Mouse (Mus musculus): ENCODE data around the gene Ifnk. TPM values are rescaled to one million over a fixed set of nuclear protein-coding genes. Genes with fewer than 3 reads are reported as not detected.

Ifnk gene
- total and polyA plus RNA-seq, 2 experiments: not detected

- no peak overlapping the region for H3K4me3 ChIP-seq (ENCODE audit: insufficient read depth, low read depth, low read length)
- H3K9ac ChIP-seq (ENCODE audit: low read depth, low read length): no peak overlapping the region
- DNase-seq (ENCODE audit: extremely low read depth, low read depth, low spot score): peak; percentile 88
- H3K27ac ChIP-seq (replicated peaks; ENCODE audit: insufficient read depth, low read depth, low read length): peak overlapping the region; percentile 2; the same call in 1 of the 2 replicates
- peaks cover 10% of the 10 kb centered on the region for H3K4me1 ChIP-seq (ENCODE audit: control insufficient read depth, insufficient read depth, low read length)
- H3K79me2 ChIP-seq (ENCODE audit: control insufficient read depth, insufficient read depth, low read length): no peaks in the 10 kb centered on the region
- H3K27me3 ChIP-seq (ENCODE audit: control insufficient read depth, insufficient read depth, low read length): no peaks in the 10 kb centered on the region
- TF ChIP-seq POLR2A (IDR thresholded peaks at IDR 0.05; ENCODE audit: extremely low read depth, insufficient read depth, low read length): no peak
- no peak for TF ChIP-seq CTCF (IDR thresholded peaks at IDR 0.05; ENCODE audit: low read depth, low read length)
- 48% methylated on average over 2 of the region's 2 CpGs for WGBS
- H3K36me3 ChIP-seq (ENCODE audit: control insufficient read depth, insufficient read depth, low read length): no peaks in the 10 kb centered on the region
Observed at GRCm38 (mm10) chr4:35165275-35165674, 13.4 kb downstream of the Ifnk start.

GRCm38 (mm10) chr4:35165947-35166346 lies 14.1 kb downstream of the Ifnk start:
- Histone ChIP-seq H3K27ac (replicated peaks; ENCODE audit: insufficient read depth, low read depth, low read length) (peak overlapping the region; percentile 97), H3K27me3 (ENCODE audit: control insufficient read depth, insufficient read depth, low read length) (no peaks in the 10 kb centered on the region), H3K4me1 (ENCODE audit: control insufficient read depth, insufficient read depth, low read length) (peaks cover 10% of the 10 kb centered on the region), H3K9ac (ENCODE audit: low read depth, low read length) (0 out of 2 replicates have a peak overlapping the region, but pooled peaks have one; percentile 6), H3K79me2 (ENCODE audit: control insufficient read depth, insufficient read depth, low read length) (no peaks in the 10 kb centered on the region), H3K4me3 (ENCODE audit: insufficient read depth, low read depth, low read length) (no peak overlapping the region), H3K36me3 (ENCODE audit: control insufficient read depth, insufficient read depth, low read length) (no peaks in the 10 kb centered on the region)
- 15% methylated on average over 3 of the region's 3 CpGs for WGBS
- peak; percentile 95 for DNase-seq (ENCODE audit: extremely low read depth, low read depth, low spot score)
- TF ChIP-seq POLR2A (IDR thresholded peaks at IDR 0.05; ENCODE audit: extremely low read depth, insufficient read depth, low read length) (no peak), CTCF (IDR thresholded peaks at IDR 0.05; ENCODE audit: low read depth, low read length) (no peak)

GRCm38 (mm10) chr4:35167855-35168254 lies 16.0 kb downstream of the Ifnk start:
- Histone ChIP-seq H3K9ac (ENCODE audit: low read depth, low read length) (no peak overlapping the region), H3K36me3 (ENCODE audit: control insufficient read depth, insufficient read depth, low read length) (no peaks in the 10 kb centered on the region), H3K4me1 (ENCODE audit: control insufficient read depth, insufficient read depth, low read length) (peaks cover 10% of the 10 kb centered on the region), H3K79me2 (ENCODE audit: control insufficient read depth, insufficient read depth, low read length) (no peaks in the 10 kb centered on the region), H3K27me3 (ENCODE audit: control insufficient read depth, insufficient read depth, low read length) (no peaks in the 10 kb centered on the region), H3K4me3 (ENCODE audit: insufficient read depth, low read depth, low read length) (no peak overlapping the region), H3K27ac (replicated peaks; ENCODE audit: insufficient read depth, low read depth, low read length) (no peak overlapping the region)
- WGBS: 74% methylated on average over 5 of the region's 5 CpGs
- TF ChIP-seq POLR2A (IDR thresholded peaks at IDR 0.05; ENCODE audit: extremely low read depth, insufficient read depth, low read length) (no peak), CTCF (IDR thresholded peaks at IDR 0.05; ENCODE audit: low read depth, low read length) (no peak)
- no peak for DNase-seq (ENCODE audit: extremely low read depth, low read depth, low spot score)

GRCm38 (mm10) chr4:35169571-35170125 lies 17.8 kb downstream of the Ifnk start:
- no peak overlapping the region for H3K9ac ChIP-seq (ENCODE audit: low read depth, low read length)
- H3K4me3 ChIP-seq (ENCODE audit: insufficient read depth, low read depth, low read length): no peak overlapping the region
- H3K79me2 ChIP-seq (ENCODE audit: control insufficient read depth, insufficient read depth, low read length): no peaks in the 10 kb centered on the region
- H3K27ac ChIP-seq (replicated peaks; ENCODE audit: insufficient read depth, low read depth, low read length): no peak overlapping the region
- peaks cover 10% of the 10 kb centered on the region for H3K4me1 ChIP-seq (ENCODE audit: control insufficient read depth, insufficient read depth, low read length)
- TF ChIP-seq CTCF (IDR thresholded peaks at IDR 0.05; ENCODE audit: low read depth, low read length): no peak
- TF ChIP-seq POLR2A (IDR thresholded peaks at IDR 0.05; ENCODE audit: extremely low read depth, insufficient read depth, low read length): no peak
- no peak for DNase-seq (ENCODE audit: extremely low read depth, low read depth, low spot score)
- H3K27me3 ChIP-seq (ENCODE audit: control insufficient read depth, insufficient read depth, low read length): no peaks in the 10 kb centered on the region
- no peaks in the 10 kb centered on the region for H3K36me3 ChIP-seq (ENCODE audit: control insufficient read depth, insufficient read depth, low read length)
- WGBS: 84% methylated on average over 13 of the region's 13 CpGs

- 92% methylated on average over 2 of the region's 2 CpGs for whole genome bisulfite sequencing
- Histone ChIP-seq H3K4me1 (ENCODE audit: control insufficient read depth, insufficient read depth, low read length) (no peaks in the 10 kb centered on the region), H3K4me3 (ENCODE audit: insufficient read depth, low read depth, low read length) (no peak overlapping the region), H3K79me2 (ENCODE audit: control insufficient read depth, insufficient read depth, low read length) (no peaks in the 10 kb centered on the region), H3K9ac (ENCODE audit: low read depth, low read length) (no peak overlapping the region), H3K36me3 (ENCODE audit: control insufficient read depth, insufficient read depth, low read length) (no peaks in the 10 kb centered on the region), H3K27ac (replicated peaks; ENCODE audit: insufficient read depth, low read depth, low read length) (no peak overlapping the region), H3K27me3 (ENCODE audit: control insufficient read depth, insufficient read depth, low read length) (no peaks in the 10 kb centered on the region)
- TF ChIP-seq POLR2A (IDR thresholded peaks at IDR 0.05; ENCODE audit: extremely low read depth, insufficient read depth, low read length) (no peak), CTCF (IDR thresholded peaks at IDR 0.05; ENCODE audit: low read depth, low read length) (no peak)
- no peak for DNase-seq (ENCODE audit: extremely low read depth, low read depth, low spot score)
Observed at GRCm38 (mm10) chr4:35172471-35172870, 20.6 kb downstream of the Ifnk start.

GRCm38 (mm10) chr4:35173551-35173950 lies 21.7 kb downstream of the Ifnk start:
- H3K27ac ChIP-seq (replicated peaks; ENCODE audit: insufficient read depth, low read depth, low read length): no peak overlapping the region
- H3K4me1 ChIP-seq (ENCODE audit: control insufficient read depth, insufficient read depth, low read length): no peaks in the 10 kb centered on the region
- no peaks in the 10 kb centered on the region for H3K36me3 ChIP-seq (ENCODE audit: control insufficient read depth, insufficient read depth, low read length)
- no peak for TF ChIP-seq CTCF (IDR thresholded peaks at IDR 0.05; ENCODE audit: low read depth, low read length)
- TF ChIP-seq POLR2A (IDR thresholded peaks at IDR 0.05; ENCODE audit: extremely low read depth, insufficient read depth, low read length): no peak
- WGBS: 80% methylated on average over 1 of the region's 1 CpGs
- H3K79me2 ChIP-seq (ENCODE audit: control insufficient read depth, insufficient read depth, low read length): no peaks in the 10 kb centered on the region
- DNase-seq (ENCODE audit: extremely low read depth, low read depth, low spot score): no peak
- no peak overlapping the region for H3K4me3 ChIP-seq (ENCODE audit: insufficient read depth, low read depth, low read length)
- H3K27me3 ChIP-seq (ENCODE audit: control insufficient read depth, insufficient read depth, low read length): no peaks in the 10 kb centered on the region
- no peak overlapping the region for H3K9ac ChIP-seq (ENCODE audit: low read depth, low read length)
